In genomic region chr16:30066852-30067301, GRCm38 (mm10) we compare ENCODE assay signal across 8 mouse cellular contexts. TPM values are rescaled to one million over a fixed set of nuclear protein-coding genes. Genes with fewer than 3 reads are reported as not detected.
DNase-seq lines count a peak whose midpoint lies in the region; ATAC-seq and TF ChIP-seq lines count a peak whose summit lies in the region.

No protein-coding gene starts in this region.

- peak overlapping the region; percentile 40 for H3ac ChIP-seq in myocyte (ENCODE audit: control insufficient read depth, insufficient read length)

- peak overlapping the region; percentile 78 for H3K9ac ChIP-seq in embryonic facial prominence, embryonic 13.5 days
- H3K9ac ChIP-seq in heart, embryonic 12.5 days = peak overlapping the region; percentile 85
- peak overlapping the region; percentile 59 for H3K9ac ChIP-seq in kidney, embryonic 15.5 days
- H3K9ac ChIP-seq in liver, adult 2 months (ENCODE audit: low read depth, low read length) = peak overlapping the region; percentile 79
- H3K9ac ChIP-seq in stomach, embryonic 15.5 days = peak overlapping the region; percentile 37

- H3K27me3 ChIP-seq in embryonic facial prominence, embryonic 13.5 days = no peaks in the 10 kb centered on the region
- H3K27me3 ChIP-seq in heart, embryonic 12.5 days (replicated peaks) = peaks cover 1% of the 10 kb centered on the region
- no peaks in the 10 kb centered on the region for H3K27me3 ChIP-seq in kidney, embryonic 15.5 days
- H3K27me3 ChIP-seq in liver, adult 2 months (ENCODE audit: control insufficient read depth, insufficient read depth, low read length) = no peaks in the 10 kb centered on the region
- H3K27me3 ChIP-seq in myocyte (ENCODE audit: control insufficient read depth, insufficient read depth, insufficient read length) = no peaks in the 10 kb centered on the region
- H3K27me3 ChIP-seq in stomach, embryonic 15.5 days (replicated peaks) = no peaks in the 10 kb centered on the region

- H3K4me1 ChIP-seq in embryonic facial prominence, embryonic 13.5 days = peaks cover 61% of the 10 kb centered on the region
- H3K4me1 ChIP-seq in heart, embryonic 12.5 days (replicated peaks) = peaks cover 40% of the 10 kb centered on the region
- peaks cover 55% of the 10 kb centered on the region for H3K4me1 ChIP-seq in kidney, embryonic 15.5 days
- H3K4me1 ChIP-seq in liver, adult 2 months (ENCODE audit: control insufficient read depth, insufficient read depth, low read length) = peaks cover 21% of the 10 kb centered on the region
- H3K4me1 ChIP-seq in stomach, embryonic 15.5 days = peaks cover 37% of the 10 kb centered on the region

- peak overlapping the region; percentile 95 for H3K4me2 ChIP-seq in embryonic facial prominence, embryonic 13.5 days
- H3K4me2 ChIP-seq in heart, embryonic 12.5 days = peak overlapping the region; percentile 88
- H3K4me2 ChIP-seq in kidney, embryonic 15.5 days = peak overlapping the region; percentile 91
- peak overlapping the region; percentile 78 for H3K4me2 ChIP-seq in myocyte (ENCODE audit: low read depth)
- H3K4me2 ChIP-seq in stomach, embryonic 15.5 days = peak overlapping the region; percentile 87

- no peaks in the 10 kb centered on the region for H3K79me2 ChIP-seq in liver, adult 2 months (ENCODE audit: control insufficient read depth, insufficient read depth, low read length)
- H3K79me2 ChIP-seq in myocyte (ENCODE audit: control insufficient read depth, insufficient read depth) = peaks cover 29% of the 10 kb centered on the region

- WGBS in embryonic facial prominence, embryonic 13.5 days = under 1% methylated on average over 39 of the region's 46 CpGs
- WGBS in heart, embryonic 12.5 days = under 1% methylated on average over 46 of the region's 46 CpGs
- WGBS in kidney, embryonic 15.5 days = 0% methylated on average over 46 of the region's 46 CpGs
- under 1% methylated on average over 46 of the region's 46 CpGs for WGBS in liver, adult 2 months
- under 1% methylated on average over 45 of the region's 46 CpGs for WGBS in stomach, embryonic 15.5 days

- DNase-seq in 3T3-L1 (ENCODE audit: low read depth, low spot score) = peak; percentile 83
- DNase-seq in adrenal gland, adult 8-10 months = peak; percentile 79
- peak; percentile 89 for DNase-seq in liver, adult 2 months (ENCODE audit: extremely low read depth, low read depth, low spot score)

- no peak for ATAC-seq in embryonic facial prominence, embryonic 13.5 days (ENCODE audit: insufficient number of reproducible peaks, insufficient read depth, low FRiP score, low TSS enrichment, low read depth)
- ATAC-seq in heart, embryonic 12.5 days (ENCODE audit: insufficient number of reproducible peaks, low FRiP score) = no peak
- ATAC-seq in kidney, embryonic 15.5 days (replicated peaks; ENCODE audit: low FRiP score) = no peak
- no peak for ATAC-seq in stomach, embryonic 15.5 days (ENCODE audit: insufficient read depth, low FRiP score, low read depth)

- H3K36me3 ChIP-seq in embryonic facial prominence, embryonic 13.5 days = no peaks in the 10 kb centered on the region
- no peaks in the 10 kb centered on the region for H3K36me3 ChIP-seq in heart, embryonic 12.5 days
- no peaks in the 10 kb centered on the region for H3K36me3 ChIP-seq in kidney, embryonic 15.5 days
- no peaks in the 10 kb centered on the region for H3K36me3 ChIP-seq in liver, adult 2 months (ENCODE audit: control insufficient read depth, insufficient read depth, low read length)
- no peaks in the 10 kb centered on the region for H3K36me3 ChIP-seq in myocyte (ENCODE audit: control insufficient read depth, insufficient read depth)
- H3K36me3 ChIP-seq in stomach, embryonic 15.5 days = no peaks in the 10 kb centered on the region

- H3K9me3 ChIP-seq in embryonic facial prominence, embryonic 13.5 days = no peaks in the 10 kb centered on the region
- no peaks in the 10 kb centered on the region for H3K9me3 ChIP-seq in heart, embryonic 12.5 days (replicated peaks)
- no peaks in the 10 kb centered on the region for H3K9me3 ChIP-seq in kidney, embryonic 15.5 days (replicated peaks)
- no peaks in the 10 kb centered on the region for H3K9me3 ChIP-seq in stomach, embryonic 15.5 days

- no peak for TF ChIP-seq POLR2A in liver, adult 2 months (IDR thresholded peaks at IDR 0.05; ENCODE audit: extremely low read depth, insufficient read depth, low read length)
- peak; percentile 76 for TF ChIP-seq POLR2A in myocyte (IDR thresholded peaks at IDR 0.05; ENCODE audit: insufficient read length, low read depth)

- TF ChIP-seq CTCF in liver, adult 2 months (IDR thresholded peaks at IDR 0.05; ENCODE audit: low read depth, low read length) = peak; percentile 67

- H3K4me3 ChIP-seq in embryonic facial prominence, embryonic 13.5 days = peak overlapping the region; percentile 69
- H3K4me3 ChIP-seq in heart, embryonic 12.5 days = peak overlapping the region; percentile 69
- H3K4me3 ChIP-seq in kidney, embryonic 15.5 days (replicated peaks) = peak overlapping the region; percentile 57
- peak overlapping the region; percentile 84 for H3K4me3 ChIP-seq in liver, adult 2 months (ENCODE audit: insufficient read depth, low read depth, low read length)
- H3K4me3 ChIP-seq in myocyte = peak overlapping the region; percentile 99
- H3K4me3 ChIP-seq in stomach, embryonic 15.5 days (replicated peaks) = peak overlapping the region; percentile 60

- H3K27ac ChIP-seq in embryonic facial prominence, embryonic 13.5 days = peak overlapping the region; percentile 90
- H3K27ac ChIP-seq in heart, embryonic 12.5 days (ENCODE audit: poor library complexity, severe bottlenecking) = peak overlapping the region; percentile 97
- peak overlapping the region; percentile 98 for H3K27ac ChIP-seq in kidney, embryonic 15.5 days
- peak overlapping the region; percentile 81 for H3K27ac ChIP-seq in liver, adult 2 months (replicated peaks; ENCODE audit: insufficient read depth, low read depth, low read length)
- H3K27ac ChIP-seq in stomach, embryonic 15.5 days = peak overlapping the region; percentile 98

TF ChIP-seq in myocyte, 11 proteins besides CTCF, POLR2A, EP300 and RAD21:
- TF ChIP-seq SRF (IDR thresholded peaks at IDR 0.05; ENCODE audit: control insufficient read depth, insufficient read length, low read depth) (no peak), MYOD1 (IDR thresholded peaks at IDR 0.05; ENCODE audit: control insufficient read depth in 1 of 3, insufficient read length in 2 of 3, low read depth in 2 of 3) (peak in 1 of 3 experiments; percentile 65), E2F4 (IDR thresholded peaks at IDR 0.05; ENCODE audit: insufficient read depth) (no peak), POLR2AphosphoS2 (IDR thresholded peaks at IDR 0.05; ENCODE audit: insufficient read length, low read depth) (peak; percentile 94), REST (IDR thresholded peaks at IDR 0.05; ENCODE audit: insufficient read depth, insufficient read length) (no peak), MAX (IDR thresholded peaks at IDR 0.05; ENCODE audit: low read depth) (no peak), CEBPB (IDR thresholded peaks at IDR 0.05; ENCODE audit: insufficient read depth, poor library complexity, severe bottlenecking) (no peak), USF1 (IDR thresholded peaks at IDR 0.05; ENCODE audit: low read depth) (no peak), TCF3 (IDR thresholded peaks at IDR 0.05; ENCODE audit: insufficient read length, low read depth) (peak; percentile 29), MYOG (IDR thresholded peaks at IDR 0.05; ENCODE audit: control insufficient read depth in 1 of 3, insufficient read depth in 1 of 3, insufficient read length in 2 of 3, low read depth in 2 of 3) (peak in 1 of 3 experiments; percentile 4)

RNA-seq across cellular contexts. Expression of gene Hes1, which starts 2.7 kb away (rescaled TPM):
- total RNA-seq in adrenal gland, adult 8-10 months (2022) = 10 to 100 TPM; 25.2 to 38.7 (median 32.2) TPM
- 42.9 and 44.3 TPM in 2 replicates for polyA plus RNA-seq in embryonic facial prominence, embryonic 13.5 days (2015; fragmentation: Nextera tagmentation; extraction: Ambion mirVana)
- 32.7 and 34.7 TPM in 2 replicates for polyA plus RNA-seq in heart, embryonic 12.5 days (2016; fragmentation: Nextera tagmentation; extraction: Ambion mirVana)
- 57.4 and 63.3 TPM in 2 replicates for polyA plus RNA-seq in kidney, embryonic 15.5 days (2015; fragmentation: Nextera tagmentation; extraction: Ambion mirVana)
- total RNA-seq in liver, adult 2 months (2014; rRNA removed) = 2.8 and 5.8 TPM in 2 replicates
- 26.9 and 28.5 TPM in 2 replicates for polyA plus RNA-seq in liver, adult 2 months (2012; rRNA removed)
- 35.8 TPM for polyA plus RNA-seq in myocyte (2012; fragmentation: generic; extraction: Trizol)
- polyA plus RNA-seq in stomach, embryonic 15.5 days (2015; fragmentation: Nextera tagmentation; extraction: Ambion mirVana) = 64.4 and 67.1 TPM in 2 replicates
